Mouse (Mus musculus) layer of hippocampus, adult 18-20 months (tissue): ENCODE measurements at regions not wholly inside any gene's neighbourhood (a gene's known extent, or its start where the extent isn't known, plus 50 kb on each side); places are given as distances from the start of the nearest gene placed in this dataset.

Experiments used
- DNase-seq, 2 experiments: peaks; one replicate each; pipeline ENCODE4 v3.0.0; 2022; ENCODE audit warnings: low spot score in 2 of 2

- peak; percentile 74 to 88 for DNase-seq
Measured at GRCm38 (mm10) chr6:31664495-31664894, 100.7 kb upstream of the Podxl start.

- DNase-seq, result peak; percentile 70 to 85
Measured at GRCm38 (mm10) chr6:31660778-31661177, 97.0 kb upstream of the Podxl start.

GRCm38 (mm10) chr6:31659901-31660300 lies 96.1 kb upstream of the Podxl start:
- no peak for DNase-seq

GRCm38 (mm10) chr6:31658447-31659199 lies 94.8 kb upstream of the Podxl start:
- no peak for DNase-seq

- no peak for DNase-seq
Measured at GRCm38 (mm10) chr6:31650791-31651476, 87.2 kb upstream of the Podxl start.

- DNase-seq, result no peak
Measured at GRCm38 (mm10) chr6:31645261-31645660, 81.5 kb upstream of the Podxl start.

- DNase-seq, result no peak
Measured at GRCm38 (mm10) chr6:31644504-31644903, 80.7 kb upstream of the Podxl start.

- DNase-seq, result no peak
Measured at GRCm38 (mm10) chr6:31642451-31642942, 78.7 kb upstream of the Podxl start.

GRCm38 (mm10) chr6:31640745-31641144 lies 77.0 kb upstream of the Podxl start:
- DNase-seq, result no peak

GRCm38 (mm10) chr6:31639460-31639859 lies 75.7 kb upstream of the Podxl start:
- DNase-seq, result peak in 1 of 2 experiments; percentile 79

GRCm38 (mm10) chr6:31638434-31639220 lies 74.8 kb upstream of the Podxl start:
- no peak for DNase-seq

- no peak for DNase-seq
Measured at GRCm38 (mm10) chr6:31637371-31638052, 73.7 kb upstream of the Podxl start.

- no peak for DNase-seq
Measured at GRCm38 (mm10) chr6:31636954-31637353, 73.2 kb upstream of the Podxl start.

GRCm38 (mm10) chr6:31632485-31632884 lies 68.7 kb upstream of the Podxl start:
- no peak for DNase-seq

GRCm38 (mm10) chr6:31630009-31630408 lies 66.2 kb upstream of the Podxl start:
- DNase-seq, result no peak

- no peak for DNase-seq
Measured at GRCm38 (mm10) chr6:31627912-31628311, 64.1 kb upstream of the Podxl start.

GRCm38 (mm10) chr6:31625055-31625454 lies 61.3 kb upstream of the Podxl start:
- DNase-seq, result no peak

GRCm38 (mm10) chr6:31624374-31624773 lies 60.6 kb upstream of the Podxl start:
- no peak for DNase-seq

- DNase-seq, result no peak
Measured at GRCm38 (mm10) chr6:31621023-31621422, 57.2 kb upstream of the Podxl start.

GRCm38 (mm10) chr6:31618852-31619251 lies 55.1 kb upstream of the Podxl start:
- DNase-seq, result no peak

- DNase-seq, result no peak
Measured at GRCm38 (mm10) chr6:31617341-31617740, 53.6 kb upstream of the Podxl start.
